Mouse (Mus musculus) stomach, postnatal 0 days (tissue): Measurements from ENCODE around the gene Exog.

Source experiments
- CTCF ChIP-seq: IDR thresholded peaks from 2 replicates; pipeline ENCODE4 v1.5.1; 2016; ENCODE audit warnings: antibody characterized with exemption, low read depth, mild to moderate bottlenecking, moderate library complexity
- EP300 ChIP-seq: optimal IDR thresholded peaks from 2 replicates; pipeline ENCODE3; 2016; ENCODE audit warnings: antibody characterized with exemption

- TF ChIP-seq CTCF (no peak), EP300 (no peak)
These were observed 54.1 kb downstream of the Exog start for GRCm38 (mm10) chr9:119498885-119499284.
